ENCODE assay signal across 11 mouse cellular contexts in genomic region chr5:135657703-135658373, GRCm38 (mm10). TPM values are rescaled to one million over a fixed set of nuclear protein-coding genes. Genes with fewer than 3 reads are reported as not detected.
DNase-seq lines count a peak whose midpoint lies in the region; ATAC-seq lines count a peak whose summit lies in the region.
"Had no signal": no experiment of that assay in that cellular context is flagged by ENCODE, and none has a peak within 500 bp of the region (broad histone marks: within the 10 kb centered on the region; RNA-seq: fewer than 3 reads in every experiment).

No protein-coding gene starts in this region.

- H3K4me2 ChIP-seq in forebrain, embryonic 16.5 days (ENCODE audit: low read length) = no peak overlapping the region
- H3K4me2 ChIP-seq: lung, embryonic 14.5 days had no signal

- no peaks in the 10 kb centered on the region for H3K9me3 ChIP-seq in forebrain, embryonic 16.5 days (ENCODE audit: control insufficient read depth, low read length)

- no peak overlapping the region for H3K27ac ChIP-seq in forebrain, embryonic 16.5 days (ENCODE audit: low read length)

- peak; percentile 26; the same call in 1 of the 2 replicates for ATAC-seq in erythroid progenitor cell, adult 5-6 weeks (replicated peaks; ENCODE audit: low FRiP score, poor library complexity, severe bottlenecking)
- ATAC-seq in megakaryocyte, adult 5-6 weeks (ENCODE audit: poor library complexity, severe bottlenecking) = peak; percentile 60
- ATAC-seq in forebrain, embryonic 16.5 days = no peak

- H3K36me3 ChIP-seq in forebrain, embryonic 16.5 days (ENCODE audit: control insufficient read depth, insufficient read depth) = no peaks in the 10 kb centered on the region

- WGBS in forebrain, embryonic 16.5 days = 55% methylated on average over 17 of the region's 17 CpGs

- H3K4me3 ChIP-seq in forebrain, embryonic 16.5 days (replicated peaks; ENCODE audit: low read length) = no peak overlapping the region
- H3K4me3 ChIP-seq: myocyte had no signal

- H3K4me1 ChIP-seq in forebrain, embryonic 16.5 days (replicated peaks; ENCODE audit: control insufficient read depth, insufficient read depth, low read length) = no peaks in the 10 kb centered on the region

- DNase-seq in kidney, adult 11 months = peak; percentile 51
- no peak for DNase-seq in kidney, adult 9 months
- DNase-seq in MEL-GATA-1-ER (ENCODE audit: extremely low read depth, low read depth) = peak; percentile 39
- DNase-seq in cerebellum, adult 9-10 months = no peak
- DNase-seq: gastrocnemius, postnatal 14 days; kidney, adult 8-10 months; lung, embryonic 14.5 days had no signal

- H3K27me3 ChIP-seq in forebrain, embryonic 16.5 days (replicated peaks; ENCODE audit: control insufficient read depth, insufficient read depth, low read length) = no peaks in the 10 kb centered on the region

- H3K9ac ChIP-seq in forebrain, embryonic 16.5 days (replicated peaks; ENCODE audit: low read depth, low read length) = no peak overlapping the region
- H3K9ac ChIP-seq: lung, embryonic 14.5 days had no signal

RNA-seq across cellular contexts. Expression of gene Por, which starts 12.0 kb away (rescaled TPM):
- 7.1 and 9.7 TPM in 2 replicates for total RNA-seq in erythroid progenitor cell, adult 5-6 weeks (2015; ENCODE audit: low replicate concordance)
- total RNA-seq in erythroid progenitor cell, adult 5-6 weeks (2017; ENCODE audit: low replicate concordance) = 10.8 and 17.5 TPM in 2 replicates
- total RNA-seq in megakaryocyte, adult 5-6 weeks (2015) = 29.6 and 31.1 TPM in 2 replicates
- 45.9 and 49.7 TPM in 2 replicates for total RNA-seq in megakaryocyte, adult 5-6 weeks (2017)
- 104 and 121 TPM in 2 replicates for polyA plus RNA-seq in forebrain, embryonic 16.5 days (2015; fragmentation: Nextera tagmentation; extraction: Ambion mirVana)

RNA-seq across cellular contexts. Expression of gene Rhbdd2, which starts 25.4 kb away (rescaled TPM):
- total RNA-seq in erythroid progenitor cell, adult 5-6 weeks (2015; ENCODE audit: low replicate concordance) = 1.8 and 3.4 TPM in 2 replicates
- total RNA-seq in erythroid progenitor cell, adult 5-6 weeks (2017; ENCODE audit: low replicate concordance) = 0.45 and 1.0 TPM in 2 replicates
- 3.8 and 8.6 TPM in 2 replicates for total RNA-seq in megakaryocyte, adult 5-6 weeks (2015)
- total RNA-seq in megakaryocyte, adult 5-6 weeks (2017) = 1.8 and 3.4 TPM in 2 replicates
- 60.3 and 72.2 TPM in 2 replicates for polyA plus RNA-seq in forebrain, embryonic 16.5 days (2015; fragmentation: Nextera tagmentation; extraction: Ambion mirVana)

Comparison
In these comparisons a context has a peak if more than half of its experiments do, and no peak if none do; other contexts are left out.
1. DNase-seq: peak in kidney, adult 11 months (single experiment) and MEL-GATA-1-ER (single experiment); none in kidney, adult 9 months (single experiment) and cerebellum, adult 9-10 months (single experiment).